Mouse (Mus musculus): ENCODE data around the gene Osbpl10.

- no peak for TF ChIP-seq EP300 (optimal IDR thresholded peaks at IDR 0.05)
- TF ChIP-seq CTCF (IDR thresholded peaks at IDR 0.05; ENCODE audit: low read depth) = no peak
Observed at GRCm38 (mm10) chr9:115133926-115134325, 155.6 kb downstream of the Osbpl10 start.

Data from stomach, postnatal 0 days (tissue).